Mouse (Mus musculus) cerebellum, adult (tissue): ENCODE results near the gene Gm38655.
A peak's percentile ranks its signal among the peaks of the same experiment; 100 is the strongest.

Experiments
- ATAC-seq: cut with Nextera tagmentation; 2 replicates; pipeline ENCODE4 v1.9.2; 2017; ENCODE audit warnings: mild to moderate bottlenecking, moderate library complexity, mixed read lengths; ENCODE audit not compliant: insufficient number of reproducible peaks, low FRiP score, low TSS enrichment

Gm38655 gene

GRCm38 (mm10) chr17:25175411-25175810 lies at the start of gene Gm38655:
Gene Gm38655 (minus strand): TSS chr17:25175471.
- no peak for ATAC-seq

- ATAC-seq = no peak
Observed at GRCm38 (mm10) chr17:25224586-25225222, 49.4 kb upstream of the Gm38655 start.

- ATAC-seq = no peak
Observed at GRCm38 (mm10) chr17:25222951-25223601, 47.8 kb upstream of the Gm38655 start.

- ATAC-seq = peak; percentile 86
Observed at GRCm38 (mm10) chr17:25222504-25222940, 47.3 kb upstream of the Gm38655 start.

GRCm38 (mm10) chr17:25221821-25222503 lies 46.7 kb upstream of the Gm38655 start:
- ATAC-seq = peak; percentile 54; the same call in 1 of the 2 replicates

GRCm38 (mm10) chr17:25220746-25221145 lies 45.5 kb upstream of the Gm38655 start:
- no peak for ATAC-seq

- ATAC-seq = no peak
Observed at GRCm38 (mm10) chr17:25219492-25220295, 44.4 kb upstream of the Gm38655 start.

- ATAC-seq = no peak
Observed at GRCm38 (mm10) chr17:25218967-25219366, 43.7 kb upstream of the Gm38655 start.

- ATAC-seq = no peak
Observed at GRCm38 (mm10) chr17:25215431-25215830, 40.2 kb upstream of the Gm38655 start.

- no peak for ATAC-seq
Observed at GRCm38 (mm10) chr17:25211705-25212104, 36.4 kb upstream of the Gm38655 start.

- ATAC-seq = peak; percentile 76; the same call in 1 of the 2 replicates
Observed at GRCm38 (mm10) chr17:25210680-25211466, 35.6 kb upstream of the Gm38655 start.

GRCm38 (mm10) chr17:25210006-25210405 lies 34.7 kb upstream of the Gm38655 start:
- ATAC-seq = no peak

- no peak for ATAC-seq
Observed at GRCm38 (mm10) chr17:25202401-25202800, 27.1 kb upstream of the Gm38655 start.

GRCm38 (mm10) chr17:25189091-25189490 lies 13.8 kb upstream of the Gm38655 start:
- no peak for ATAC-seq

- ATAC-seq = no peak
Observed at GRCm38 (mm10) chr17:25188150-25189031, 13.1 kb upstream of the Gm38655 start, which contains the start of gene Unkl. Gene Unkl (plus strand): TSS chr17:25188397.

- ATAC-seq = no peak
Observed at GRCm38 (mm10) chr17:25187784-25188149, 12.5 kb upstream of the Gm38655 start.

GRCm38 (mm10) chr17:25184961-25185360 lies 9.7 kb upstream of the Gm38655 start:
- ATAC-seq = no peak

GRCm38 (mm10) chr17:25184129-25184691 lies 8.9 kb upstream of the Gm38655 start, which contains the start of gene BC003965:
Gene BC003965 (plus strand): TSS chr17:25184554.
- peak; percentile 82; the same call in 1 of the 2 replicates for ATAC-seq
